Mouse (Mus musculus) stomach, embryonic 16.5 days (tissue): Measurements from ENCODE around the gene Dchs2. TPM values are rescaled to one million over a fixed set of nuclear protein-coding genes. Genes with fewer than 3 reads are reported as not detected.

ENCODE experiments used
- ATAC-seq: fragments of 200-750 bp; cut with Nextera tagmentation; 2 replicates; pipeline ENCODE4 v1.8.0; 2017; ENCODE audit warnings: moderate number of reproducible peaks, moderate TSS enrichment; ENCODE audit not compliant: insufficient read depth, low FRiP score
- H3K27ac ChIP-seq: fragments of 300-500 bp; sonication (generic); 2 replicates; pipeline ENCODE4 v1.5.1; 2014; ENCODE audit warnings: low read length
- H3K27me3 ChIP-seq: fragments of 300-500 bp; sonication (generic); 2 replicates; pipeline ENCODE4 v1.6.1; 2014; ENCODE audit warnings: low read length, control low read depth, mixed read lengths; ENCODE audit not compliant: control insufficient read depth, insufficient read depth
- H3K36me3 ChIP-seq: fragments of 300-500 bp; sonication (generic); 2 replicates; pipeline ENCODE4 v1.6.1; 2014; ENCODE audit warnings: low read length; ENCODE audit not compliant: control insufficient read depth, insufficient read depth
- H3K4me1 ChIP-seq: fragments of 300-500 bp; sonication (generic); 2 replicates; pipeline ENCODE4 v1.6.1; 2014; ENCODE audit warnings: low read length, control low read depth, mixed read lengths; ENCODE audit not compliant: control insufficient read depth, insufficient read depth
- H3K4me2 ChIP-seq: fragments of 300-500 bp; sonication (generic); 2 replicates; pipeline ENCODE4 v1.6.1; 2014; ENCODE audit warnings: low read depth, low read length, mixed read lengths
- H3K4me3 ChIP-seq: fragments of 300-500 bp; sonication (generic); replicated peaks from 2 replicates; pipeline ENCODE4 v1.5.1; 2014; ENCODE audit warnings: mild to moderate bottlenecking, low read length
- H3K9ac ChIP-seq: fragments of 300-500 bp; sonication (generic); 2 replicates; pipeline ENCODE4 v1.6.1; 2014; ENCODE audit warnings: low read length
- H3K9me3 ChIP-seq: fragments of 300-500 bp; sonication (generic); replicated peaks from 2 replicates; pipeline ENCODE4 v1.6.1; 2016; ENCODE audit warnings: low read length, control low read depth; ENCODE audit not compliant: control insufficient read depth
- WGBS: fragments of 180-500 bp; shearing (Covaris S2); extraction: QIAGEN DNeasy Blood & Tissue Kit; methylation state at CpG from one replicate; pipeline ENCODE4 v1.1.7; 2014; 5-methylcytosine and 5-hydroxymethylcytosine counted together
- polyA plus RNA-seq: library from polyadenylated mRNA; unstranded; fragments of >200 nt; fragmentation: Nextera tagmentation; extraction: Ambion mirVana; gene quantifications from 2 replicates; pipeline ENCODE4 v1.2.1, GENCODE M21; 2015

The Dchs2 gene
- polyA plus RNA-seq, 1 experiment from 2014 or later: 0.62 TPM

GRCm38 (mm10) chr3:83288118-83288840, 160.5 kb downstream of the Dchs2 start:
- Histone ChIP-seq H3K4me3 (no peak overlapping the region), H3K4me1 (peaks cover 3% of the 10 kb centered on the region; the same call in 1 of the 2 replicates), H3K27me3 (no peaks in the 10 kb centered on the region), H3K27ac (peak overlapping the region; percentile 49), H3K9me3 (no peaks in the 10 kb centered on the region), H3K9ac (no peak overlapping the region), H3K4me2 (no peak overlapping the region), H3K36me3 (no peaks in the 10 kb centered on the region)
- WGBS: 32% methylated on average over 6 of the region's 6 CpGs
- ATAC-seq: no peak

GRCm38 (mm10) chr3:83290482-83290881, 162.7 kb downstream of the Dchs2 start:
- Histone ChIP-seq H3K4me2 (no peak overlapping the region), H3K9ac (no peak overlapping the region), H3K4me1 (peaks cover 3% of the 10 kb centered on the region; the same call in 1 of the 2 replicates), H3K4me3 (no peak overlapping the region), H3K9me3 (no peaks in the 10 kb centered on the region), H3K36me3 (no peaks in the 10 kb centered on the region), H3K27ac (no peak overlapping the region), H3K27me3 (no peaks in the 10 kb centered on the region)
- no peak for ATAC-seq

GRCm38 (mm10) chr3:83290953-83291352, 163.2 kb downstream of the Dchs2 start:
- H3K36me3 ChIP-seq: no peaks in the 10 kb centered on the region
- H3K9me3 ChIP-seq: no peaks in the 10 kb centered on the region
- no peaks in the 10 kb centered on the region for H3K27me3 ChIP-seq
- no peak for ATAC-seq
- no peak overlapping the region for H3K4me2 ChIP-seq
- peaks cover 3% of the 10 kb centered on the region; the same call in 1 of the 2 replicates for H3K4me1 ChIP-seq
- H3K27ac ChIP-seq: no peak overlapping the region
- 74% methylated on average over 1 of the region's 1 CpGs for WGBS
- no peak overlapping the region for H3K4me3 ChIP-seq
- H3K9ac ChIP-seq: no peak overlapping the region

GRCm38 (mm10) chr3:83299783-83300382, 172.1 kb downstream of the Dchs2 start:
- Histone ChIP-seq H3K27ac (no peak overlapping the region), H3K4me2 (no peak overlapping the region), H3K27me3 (no peaks in the 10 kb centered on the region), H3K9me3 (no peaks in the 10 kb centered on the region), H3K4me1 (no peaks in the 10 kb centered on the region), H3K9ac (no peak overlapping the region), H3K4me3 (no peak overlapping the region), H3K36me3 (no peaks in the 10 kb centered on the region)
- ATAC-seq: no peak
- WGBS: 42% methylated on average over 5 of the region's 5 CpGs

- 72% methylated on average over 5 of the region's 5 CpGs for WGBS
- H3K9me3 ChIP-seq: no peaks in the 10 kb centered on the region
- no peak overlapping the region for H3K27ac ChIP-seq
These were observed 176.1 kb downstream of the Dchs2 start for GRCm38 (mm10) chr3:83303876-83304275.

GRCm38 (mm10) chr3:83345928-83346327, 218.2 kb downstream of the Dchs2 start:
- no peaks in the 10 kb centered on the region for H3K4me1 ChIP-seq
- H3K9me3 ChIP-seq: no peaks in the 10 kb centered on the region
- H3K9ac ChIP-seq: no peak overlapping the region
- no peaks in the 10 kb centered on the region for H3K36me3 ChIP-seq
- no peak for ATAC-seq
- H3K4me2 ChIP-seq: no peak overlapping the region
- no peaks in the 10 kb centered on the region for H3K27me3 ChIP-seq
- no peak overlapping the region for H3K4me3 ChIP-seq
- WGBS: 74% methylated on average over 3 of the region's 3 CpGs
- H3K27ac ChIP-seq: no peak overlapping the region

More at GRCm38 (mm10) chr3:83303876-83304275, 176.1 kb downstream of the Dchs2 start:
- no peak overlapping the region for H3K9ac ChIP-seq
- no peak overlapping the region for H3K4me2 ChIP-seq
- no peak overlapping the region for H3K4me3 ChIP-seq
- H3K4me1 ChIP-seq: no peaks in the 10 kb centered on the region
- H3K36me3 ChIP-seq: no peaks in the 10 kb centered on the region
- no peak for ATAC-seq
- H3K27me3 ChIP-seq: no peaks in the 10 kb centered on the region

GRCm38 (mm10) chr3:83368500-83369068, 240.8 kb downstream of the Dchs2 start:
- Histone ChIP-seq H3K27me3 (no peaks in the 10 kb centered on the region), H3K4me1 (no peaks in the 10 kb centered on the region), H3K4me3 (no peak overlapping the region), H3K9me3 (no peaks in the 10 kb centered on the region), H3K27ac (no peak overlapping the region), H3K4me2 (no peak overlapping the region), H3K36me3 (no peaks in the 10 kb centered on the region), H3K9ac (no peak overlapping the region)
- ATAC-seq: no peak
- WGBS: 84% methylated on average over 9 of the region's 9 CpGs

GRCm38 (mm10) chr3:83369871-83370270, 242.1 kb downstream of the Dchs2 start:
- Histone ChIP-seq H3K9ac (no peak overlapping the region), H3K4me2 (no peak overlapping the region), H3K9me3 (no peaks in the 10 kb centered on the region), H3K4me1 (no peaks in the 10 kb centered on the region), H3K27ac (no peak overlapping the region), H3K27me3 (no peaks in the 10 kb centered on the region), H3K4me3 (no peak overlapping the region), H3K36me3 (no peaks in the 10 kb centered on the region)
- ATAC-seq: no peak
- 92% methylated on average over 2 of the region's 2 CpGs for WGBS

- H3K4me3 ChIP-seq: no peak overlapping the region
- H3K4me2 ChIP-seq: no peak overlapping the region
- H3K9me3 ChIP-seq: no peaks in the 10 kb centered on the region
- no peak for ATAC-seq
- H3K36me3 ChIP-seq: no peaks in the 10 kb centered on the region
- H3K27ac ChIP-seq: no peak overlapping the region
- H3K4me1 ChIP-seq: no peaks in the 10 kb centered on the region
- H3K9ac ChIP-seq: no peak overlapping the region
- no peaks in the 10 kb centered on the region for H3K27me3 ChIP-seq
- 57% methylated on average over 6 of the region's 6 CpGs for WGBS
These were observed 246.6 kb downstream of the Dchs2 start for GRCm38 (mm10) chr3:83374333-83374732.
